Mouse (Mus musculus) 3134 (cell line): Measurements from ENCODE around the gene Gm47995.
"Not testable (repeated sequence)": the region's sequence is repeated elsewhere in the genome, so short reads cannot be mapped to it uniquely, and the experiment has no call there.

Experiments used
- DNase-seq: peaks from one replicate; pipeline ENCODE4 v3.0.0-alpha.2; 2011; ENCODE audit warnings: low spot score; ENCODE audit not compliant: insufficient read length; ENCODE audit errors: extremely low read depth

Gene Gm47995

DNA sequence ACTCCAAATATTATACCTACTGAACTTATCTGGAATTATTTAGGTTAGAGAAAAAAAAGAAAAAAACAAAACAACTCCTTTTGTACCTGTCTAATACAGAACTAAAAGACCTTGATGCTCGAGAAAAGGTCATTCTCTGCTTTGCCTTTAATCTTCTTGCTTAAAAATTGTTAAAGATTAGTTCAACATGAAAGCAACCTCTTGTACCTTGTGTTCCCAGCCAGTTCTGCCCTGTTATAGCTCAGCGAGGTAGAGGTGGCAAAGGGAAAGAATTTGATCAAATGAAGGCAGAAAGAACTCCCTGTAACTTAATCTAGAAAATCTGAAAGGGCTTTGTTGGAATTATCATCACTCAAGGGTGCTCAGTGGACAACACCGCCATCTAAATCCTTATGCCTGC is 12.1 kb upstream of the Gm47995 start:
- not testable (repeated sequence) for DNase-seq

DNA sequence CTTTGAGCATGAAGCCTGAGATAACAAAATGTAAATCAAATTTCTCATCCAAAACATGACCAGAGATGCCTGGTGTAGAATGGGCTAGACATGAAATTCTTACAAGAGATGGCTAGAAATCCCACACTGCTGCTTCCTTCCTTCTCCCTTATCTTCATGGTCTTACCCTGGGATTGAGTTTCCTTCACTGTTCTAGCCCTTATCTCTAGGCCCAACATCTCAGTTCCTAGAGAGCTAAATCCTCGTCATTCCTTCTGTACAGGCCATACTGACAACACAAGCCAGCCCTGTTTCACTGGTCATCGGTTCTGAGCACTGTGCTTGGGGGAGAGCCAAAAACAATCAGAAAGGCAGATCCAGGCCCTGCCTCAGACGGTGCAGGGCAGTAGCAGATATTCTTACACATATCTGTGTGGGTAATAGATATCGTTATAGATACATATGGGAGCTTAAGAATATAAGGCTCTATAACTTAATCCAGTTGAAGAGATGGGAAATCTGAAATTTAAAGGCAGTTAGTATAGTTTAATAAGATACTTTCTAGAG is 11.3 kb upstream of the Gm47995 start:
- not testable (repeated sequence) for DNase-seq

DNA sequence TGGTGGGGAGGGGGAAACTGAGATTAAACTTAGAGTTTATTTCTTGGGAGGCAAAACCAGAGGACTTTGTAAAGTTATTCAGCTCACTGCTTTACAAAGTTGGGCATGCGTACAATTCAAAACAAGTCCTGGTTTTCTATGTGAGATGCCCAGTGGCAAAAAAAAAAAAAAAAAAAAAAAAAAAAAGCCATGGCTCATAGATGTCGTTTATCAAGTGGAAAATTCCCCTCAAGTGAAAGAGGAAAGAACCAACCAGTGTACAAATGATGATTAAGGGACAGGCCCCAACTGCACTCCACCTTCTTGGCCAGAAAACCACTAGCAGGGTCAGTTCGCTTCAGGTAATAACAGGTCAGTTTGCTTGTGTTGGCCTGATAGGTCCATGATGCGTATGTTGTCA is 9.8 kb upstream of the Gm47995 start:
- DNase-seq = no peak

DNA sequence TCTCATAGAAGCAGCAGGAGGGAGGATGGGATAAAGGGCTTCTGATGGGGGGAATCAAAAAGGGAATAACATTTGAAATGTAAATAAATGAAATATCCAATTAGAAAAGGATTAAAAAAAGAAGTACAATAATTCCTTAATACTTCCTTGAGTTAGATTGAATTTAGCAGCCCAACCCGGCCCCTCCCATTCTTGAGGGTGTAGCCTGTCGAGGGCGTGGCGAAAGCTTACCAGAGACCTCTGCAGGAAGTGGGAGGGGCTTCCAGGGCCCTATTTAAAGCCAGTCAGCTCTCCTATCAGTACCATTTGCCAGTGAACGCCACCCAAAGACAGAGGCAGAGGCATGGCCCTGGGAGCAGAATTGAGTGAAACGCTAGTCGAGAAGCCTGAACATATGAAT is 6.2 kb upstream of the Gm47995 start, which contains the start of gene Gm8947:
TSS of gene Gm8947 (plus strand) at position 302 of the 400 bp plus-strand sequence.
- DNase-seq = not testable (repeated sequence)

DNA sequence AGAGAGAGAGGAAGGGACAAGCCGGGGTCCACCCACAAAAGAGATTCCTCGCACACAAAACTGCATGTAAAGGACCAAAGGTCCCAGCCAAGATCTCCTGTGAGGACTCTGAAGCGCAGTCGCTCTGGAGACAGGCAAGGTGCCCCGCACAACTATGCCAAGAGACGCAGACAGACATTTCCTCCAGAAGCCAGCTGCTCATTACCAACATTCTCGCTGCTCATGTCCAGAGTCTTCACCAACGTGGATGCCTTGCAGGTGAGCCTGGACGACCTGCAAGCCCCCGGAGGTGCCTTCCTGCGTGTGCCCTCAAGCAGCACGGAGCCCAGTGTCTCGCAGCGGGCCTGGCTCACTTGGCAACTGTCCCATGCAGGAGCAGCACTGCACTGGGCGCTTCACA is 5.5 kb upstream of the Gm47995 start:
- not testable (repeated sequence) for DNase-seq

DNA sequence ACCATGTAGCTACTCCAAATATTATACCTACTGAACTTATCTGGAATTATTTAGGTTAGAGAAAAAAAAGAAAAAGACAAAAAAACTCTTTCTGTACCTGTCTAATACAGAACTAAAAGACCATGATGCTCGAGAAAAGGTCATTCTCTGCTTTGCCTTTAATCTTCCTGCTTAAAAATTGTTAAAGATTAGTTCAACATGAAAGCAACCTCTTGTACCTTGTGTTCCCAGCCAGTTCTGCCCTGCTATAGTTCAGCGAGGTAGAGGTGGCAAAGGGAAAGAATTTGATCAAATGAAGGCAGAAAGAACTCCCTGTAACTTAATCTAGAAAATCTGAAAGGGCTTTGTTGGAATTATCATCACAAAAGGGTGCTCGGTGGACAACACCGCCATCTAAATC is 2.3 kb upstream of the Gm47995 start:
- DNase-seq = not testable (repeated sequence)

DNA sequence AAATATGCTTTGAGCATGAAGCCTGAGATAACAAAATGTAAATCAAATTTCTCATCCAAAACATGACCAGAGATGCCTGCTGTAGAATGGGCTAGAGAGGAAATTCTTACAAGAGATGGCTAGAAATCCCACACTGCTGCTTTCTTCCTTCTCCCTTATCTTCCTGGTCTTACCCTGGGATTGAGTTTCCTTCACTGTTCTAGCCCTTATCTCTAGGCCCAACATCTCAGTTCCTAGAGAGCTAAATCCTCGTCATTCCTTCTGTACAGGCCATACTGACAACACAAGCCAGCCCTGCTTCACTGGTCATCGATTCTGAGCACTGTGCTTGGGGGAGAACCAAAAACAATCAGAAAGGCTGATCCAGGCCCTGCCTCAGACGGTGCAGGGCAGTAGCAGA is 1.6 kb upstream of the Gm47995 start:
- not testable (repeated sequence) for DNase-seq

DNA sequence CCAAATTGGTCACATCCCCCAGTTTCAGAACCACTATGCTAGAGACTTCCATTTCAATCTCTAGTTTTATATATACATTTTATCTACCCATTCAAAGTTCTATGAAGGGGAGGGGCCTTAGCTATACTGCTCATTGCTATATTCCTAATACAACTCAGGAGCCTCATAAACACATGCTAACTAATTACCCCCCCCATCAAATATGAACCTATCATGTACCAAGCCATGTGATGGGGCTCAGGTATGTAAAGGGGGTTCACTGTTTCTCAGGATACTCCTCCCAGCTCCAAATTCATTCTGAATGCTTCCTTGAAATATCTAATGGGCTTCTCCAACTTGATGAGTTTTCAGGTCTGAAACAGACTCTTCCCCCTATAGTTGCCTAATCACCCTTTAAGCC is 2.4 kb downstream of the Gm47995 start:
- not testable (repeated sequence) for DNase-seq

DNA sequence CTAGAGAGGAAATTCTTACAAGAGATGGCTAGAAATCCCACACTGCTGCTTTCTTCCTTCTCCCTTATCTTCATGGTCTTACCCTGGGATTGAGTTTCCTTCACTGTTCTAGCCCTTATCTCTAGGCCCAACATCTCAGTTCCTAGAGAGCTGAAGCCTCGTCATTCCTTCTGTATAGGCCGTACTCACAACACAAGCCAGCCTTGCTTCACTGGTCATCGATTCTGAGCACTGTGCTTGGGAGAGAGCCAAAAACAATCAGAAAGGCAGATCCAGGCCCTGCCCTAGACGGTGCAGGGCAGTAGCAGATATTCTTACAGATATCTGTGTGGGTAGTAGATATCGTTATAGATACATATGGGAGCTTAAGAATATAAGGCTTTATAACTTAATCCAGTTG is 4.5 kb downstream of the Gm47995 start:
- DNase-seq = not testable (repeated sequence)

DNA sequence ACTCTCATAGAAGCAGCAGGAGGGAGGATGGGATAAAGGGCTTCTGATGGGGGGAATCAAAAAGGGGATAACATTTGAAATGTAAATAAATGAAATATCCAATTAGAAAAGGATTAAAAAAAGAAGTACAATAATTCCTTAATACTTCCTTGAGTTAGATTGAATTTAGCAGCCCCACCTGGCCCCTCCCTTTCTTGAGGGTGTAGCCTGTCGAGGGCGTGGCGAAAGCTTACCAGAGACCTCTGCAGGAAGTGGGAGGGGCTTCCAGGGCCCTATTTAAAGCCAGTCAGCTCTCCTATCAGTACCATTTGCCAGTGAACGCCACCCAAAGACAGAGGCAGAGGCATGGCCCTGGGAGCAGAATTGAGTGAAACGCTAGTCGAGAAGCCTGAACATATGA is 5.6 kb downstream of the Gm47995 start, which contains the start of gene 3110040M04Rik:
TSS of gene 3110040M04Rik (plus strand) at position 304 of the 400 bp plus-strand sequence.
- DNase-seq = not testable (repeated sequence)

DNA sequence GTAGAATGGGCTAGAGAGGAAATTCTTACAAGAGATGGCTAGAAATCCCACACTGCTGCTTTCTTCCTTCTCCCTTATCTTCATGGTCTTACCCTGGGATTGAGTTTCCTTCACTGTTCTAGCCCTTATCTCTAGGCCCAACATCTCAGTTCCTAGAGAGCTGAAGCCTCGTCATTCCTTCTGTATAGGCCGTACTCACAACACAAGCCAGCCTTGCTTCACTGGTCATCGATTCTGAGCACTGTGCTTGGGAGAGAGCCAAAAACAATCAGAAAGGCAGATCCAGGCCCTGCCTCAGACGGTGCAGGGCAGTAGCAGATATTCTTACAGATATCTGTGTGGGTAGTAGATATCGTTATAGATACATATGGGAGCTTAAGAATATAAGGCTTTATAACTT is 10.2 kb downstream of the Gm47995 start:
- DNase-seq = not testable (repeated sequence)

DNA sequence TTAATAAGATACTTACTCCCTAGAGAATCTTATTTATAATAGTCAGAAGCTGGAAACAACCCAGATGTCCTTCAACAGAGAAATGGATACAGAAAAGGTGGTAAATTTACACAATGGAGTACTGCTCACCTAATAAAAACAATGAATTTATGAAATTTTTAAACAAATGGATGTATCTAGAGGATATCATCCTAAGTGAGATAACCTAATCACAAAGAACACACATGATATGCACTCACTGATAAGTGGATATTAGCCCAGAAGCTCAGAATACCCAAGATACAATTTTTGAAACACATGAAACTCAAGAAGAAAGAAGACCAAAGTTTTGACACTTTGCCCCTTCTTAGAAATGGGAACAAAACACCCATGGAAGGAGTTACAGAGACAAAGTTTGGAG is 10.7 kb downstream of the Gm47995 start:
- DNase-seq = not testable (repeated sequence)

DNA sequence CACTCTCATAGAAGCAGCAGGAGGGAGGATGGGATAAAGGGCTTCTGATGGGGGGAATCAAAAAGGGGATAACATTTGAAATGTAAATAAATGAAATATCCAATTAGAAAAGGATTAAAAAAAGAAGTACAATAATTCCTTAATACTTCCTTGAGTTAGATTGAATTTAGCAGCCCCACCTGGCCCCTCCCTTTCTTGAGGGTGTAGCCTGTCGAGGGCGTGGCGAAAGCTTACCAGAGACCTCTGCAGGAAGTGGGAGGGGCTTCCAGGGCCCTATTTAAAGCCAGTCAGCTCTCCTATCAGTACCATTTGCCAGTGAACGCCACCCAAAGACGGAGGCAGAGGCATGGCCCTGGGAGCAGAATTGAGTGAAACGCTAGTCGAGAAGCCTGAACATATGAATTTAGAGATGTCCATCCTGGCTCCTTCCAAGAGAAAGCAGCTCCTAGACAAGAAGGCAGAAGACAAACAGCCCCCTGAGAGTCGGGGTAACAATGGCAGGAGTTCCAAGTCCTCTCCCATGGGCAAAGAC is 11.6 kb downstream of the Gm47995 start, which contains the start of gene Gm47996:
TSS of gene Gm47996 (plus strand) at position 308 of the 532 bp plus-strand sequence.
- DNase-seq = not testable (repeated sequence)

DNA sequence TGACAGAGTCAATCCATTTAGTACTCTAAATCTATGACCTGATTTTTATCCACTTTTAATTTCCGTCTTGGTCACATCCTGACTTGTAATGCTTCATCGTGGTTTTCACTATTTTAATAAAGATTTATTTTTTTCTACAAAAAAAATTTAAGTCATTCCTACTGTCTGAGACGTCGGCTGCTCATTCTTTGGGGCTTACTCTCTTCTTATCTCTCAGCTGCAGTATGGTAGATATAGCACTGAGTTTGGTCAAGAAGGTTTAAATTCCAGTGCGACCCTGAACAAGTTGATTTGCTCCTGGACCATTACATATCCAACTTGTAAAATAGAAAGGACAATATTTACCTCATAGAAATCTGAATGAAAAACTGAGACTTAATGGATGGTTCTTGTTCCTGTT is 13.4 kb downstream of the Gm47995 start:
- not testable (repeated sequence) for DNase-seq

DNA sequence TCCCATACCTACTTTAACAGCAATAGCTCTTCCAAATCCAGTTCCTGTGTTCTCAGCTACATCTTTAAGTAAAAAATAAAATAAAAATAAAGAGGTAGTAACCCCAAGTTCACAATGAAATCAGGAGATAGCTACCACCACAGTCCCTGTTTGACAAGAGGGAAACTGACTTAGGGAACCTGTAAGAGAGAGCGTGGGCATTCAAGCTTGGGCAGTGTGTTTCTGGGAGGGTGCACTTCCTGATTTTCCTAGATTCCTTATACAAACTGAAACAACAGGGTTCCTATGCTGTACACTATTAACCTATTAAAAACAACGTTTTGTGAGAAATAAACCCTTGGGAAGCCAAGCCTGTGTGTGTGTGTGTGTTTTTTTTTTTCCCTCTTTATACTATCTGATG is 16.6 kb downstream of the Gm47995 start:
- DNase-seq = no peak

DNA sequence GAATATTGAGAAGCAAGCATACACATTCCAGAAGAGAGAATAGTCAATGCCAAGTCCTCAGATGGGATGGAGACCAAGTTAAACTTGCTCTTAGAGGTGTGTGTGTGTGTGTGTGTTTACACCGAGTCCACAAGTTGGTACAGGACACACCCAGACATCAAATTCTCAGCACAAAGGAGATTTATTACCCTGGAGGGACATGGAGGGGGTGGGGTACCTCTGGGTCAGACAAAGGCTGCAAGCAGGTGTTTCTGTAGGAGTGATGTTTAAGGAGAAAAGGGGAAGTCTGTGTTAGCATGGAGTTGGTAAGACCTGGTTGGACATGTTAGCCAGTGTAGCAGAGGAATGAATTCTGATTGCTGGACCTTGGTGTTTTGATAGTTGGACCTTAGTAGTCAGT is 17.7 kb downstream of the Gm47995 start:
- no peak for DNase-seq

DNA sequence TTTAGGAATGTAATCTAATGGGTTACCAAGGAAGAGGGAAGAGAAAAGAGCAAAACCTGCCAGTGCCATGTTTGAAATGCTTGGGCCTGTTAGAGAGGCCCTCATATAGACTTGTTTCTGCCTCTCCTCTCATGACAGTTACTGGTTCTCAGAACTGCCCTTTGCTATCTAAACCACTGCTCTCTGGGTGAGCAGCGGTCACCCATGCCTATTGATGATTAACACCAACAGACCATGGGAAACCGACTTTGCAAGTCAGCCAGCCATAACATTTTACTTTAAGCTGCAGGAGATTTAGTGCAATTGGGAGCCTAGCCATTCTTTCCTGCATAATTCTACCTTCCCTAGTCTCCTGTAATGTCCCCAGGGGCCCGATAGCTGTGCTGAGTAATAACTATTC is 18.2 kb downstream of the Gm47995 start:
- DNase-seq = no peak

DNA sequence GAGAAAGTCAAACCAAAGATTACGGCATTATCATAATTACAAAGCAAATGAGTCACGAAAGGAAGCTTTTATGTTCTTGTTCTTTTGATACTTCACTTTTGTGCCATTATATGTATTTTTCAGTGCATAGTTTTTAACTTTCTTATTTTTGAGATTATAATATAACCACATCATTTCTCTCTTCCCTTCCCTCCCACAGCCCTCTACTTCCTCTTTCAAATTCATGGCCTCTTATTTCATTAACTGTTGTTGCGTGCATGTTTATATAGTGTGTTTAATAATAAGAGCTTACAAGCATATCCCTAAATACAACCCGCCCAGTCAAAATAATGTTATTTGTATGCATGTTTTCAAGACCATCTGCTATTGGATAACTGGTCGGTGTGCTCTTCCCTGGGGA is 20.8 kb downstream of the Gm47995 start:
- DNase-seq = no peak

DNA sequence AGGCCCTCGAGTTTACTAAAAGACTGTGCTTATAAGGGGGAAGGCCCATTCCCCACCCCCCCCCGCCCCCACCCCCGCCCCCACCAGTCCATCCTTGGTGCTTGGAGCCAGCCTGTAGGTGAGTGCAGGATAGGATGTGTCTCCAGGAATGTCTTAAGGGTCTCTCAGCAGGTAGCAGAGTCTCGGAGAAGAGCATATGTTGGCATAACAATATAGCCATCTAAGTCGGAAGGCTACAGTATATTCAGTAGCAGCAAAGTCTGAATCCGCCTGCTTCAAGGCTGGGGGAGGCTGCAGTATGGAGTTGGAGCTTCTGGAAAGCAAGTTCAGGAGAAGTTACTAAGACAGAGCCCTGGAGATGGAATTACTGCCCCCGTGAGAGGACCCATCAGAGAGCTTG is 21.9 kb downstream of the Gm47995 start:
- DNase-seq = no peak

DNA sequence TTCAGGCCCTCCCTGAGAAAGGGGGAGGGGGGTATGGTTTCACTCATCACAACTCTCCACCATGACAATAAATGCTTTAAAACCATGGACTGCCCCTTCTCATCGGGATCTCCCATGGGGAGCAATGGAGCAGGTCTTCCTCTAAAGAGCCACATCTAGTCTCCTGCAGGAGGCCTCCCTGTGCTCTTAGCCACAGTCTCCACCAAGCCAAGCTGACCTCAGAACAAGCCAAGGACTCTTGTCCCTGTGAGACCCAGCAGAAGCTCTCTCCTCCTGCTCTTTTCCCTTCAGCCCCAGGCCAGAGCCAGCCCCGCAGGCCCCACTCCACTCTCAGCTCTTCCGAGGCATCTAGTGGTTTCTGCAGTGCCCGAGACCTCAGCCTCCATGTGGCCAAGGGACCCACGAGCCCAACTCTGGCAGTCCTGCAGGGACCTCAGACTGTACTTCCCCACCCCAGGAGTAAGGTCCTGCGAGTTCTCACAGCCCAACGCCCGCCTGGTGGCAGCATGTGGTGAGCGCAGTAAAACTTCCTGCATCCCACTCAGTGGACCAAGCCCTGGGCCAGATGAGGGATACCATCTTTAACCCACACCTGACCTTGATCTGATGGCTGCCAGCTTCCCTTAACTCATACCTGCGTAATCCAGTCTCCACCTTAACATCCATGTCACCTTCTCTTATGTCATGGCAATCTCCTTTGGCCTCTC is 24.5 kb downstream of the Gm47995 start:
- no peak for DNase-seq

DNA sequence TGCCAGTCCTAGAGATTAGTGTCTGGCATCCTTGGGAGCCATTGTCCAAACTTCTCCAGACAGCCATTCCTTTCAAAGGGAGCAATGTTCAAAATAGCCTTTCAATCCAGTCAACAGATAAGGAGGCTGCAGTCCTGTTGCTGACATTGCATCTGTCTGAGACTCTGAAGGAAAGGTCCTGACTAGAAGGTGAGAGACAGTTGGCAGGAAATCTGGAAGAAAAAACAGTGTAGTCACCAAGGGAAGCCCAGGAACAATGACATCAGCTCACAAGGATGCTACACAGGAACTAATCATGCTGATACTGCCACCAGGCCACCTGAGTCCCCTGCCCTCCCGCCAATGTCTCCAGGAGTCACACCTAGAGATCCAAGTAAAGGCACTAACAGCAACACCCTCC is 25.1 kb downstream of the Gm47995 start:
- DNase-seq = no peak

DNA sequence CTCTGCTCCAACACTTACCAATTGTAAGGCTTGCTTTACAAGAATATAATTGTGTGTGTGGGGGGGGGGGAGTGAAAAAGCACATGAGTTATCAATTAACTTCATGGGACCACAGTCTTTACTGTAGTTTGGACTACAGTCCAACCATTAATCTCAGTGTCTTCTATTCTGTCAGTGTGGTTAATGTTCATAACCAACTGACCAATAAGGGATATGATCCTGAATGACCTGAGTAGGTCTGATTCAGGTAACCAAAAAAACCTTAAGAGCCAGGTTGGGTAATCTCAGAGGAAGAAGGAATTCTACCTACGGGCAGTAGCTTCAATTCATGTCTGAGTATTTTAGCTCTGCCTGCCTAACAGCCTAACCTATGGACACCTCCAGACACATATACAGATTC is 26.3 kb downstream of the Gm47995 start:
- DNase-seq = no peak
